33 mouse cellular contexts compared by ENCODE assay signal in genomic region chr11:68898790-68899189, GRCm38 (mm10). TPM values are rescaled to one million over a fixed set of nuclear protein-coding genes. Genes with fewer than 3 reads are reported as not detected.
DNase-seq lines count a peak whose midpoint lies in the region; ATAC-seq and TF ChIP-seq lines count a peak whose summit lies in the region.
"Had no signal": no experiment of that assay in that cellular context is flagged by ENCODE, and none has a peak within 500 bp of the region (broad histone marks: within the 10 kb centered on the region; RNA-seq: fewer than 3 reads in every experiment).

No protein-coding gene starts in this region.

- ATAC-seq in liver, embryonic 12.5 days = peak; percentile 40
- ATAC-seq in liver, postnatal 0 days = no peak
- ATAC-seq in cerebellum, adult (ENCODE audit: insufficient number of reproducible peaks, low FRiP score, low TSS enrichment) = no peak
- ATAC-seq: forebrain, embryonic 13.5 days; intestine, embryonic 16.5 days; midbrain, embryonic 13.5 days had no signal

- no peak for TF ChIP-seq CTCF in MEL (IDR thresholded peaks at IDR 0.05 in 2 of 3, conservative IDR thresholded peaks at IDR 0.05 in 1 of 3; ENCODE audit: control insufficient read depth in 1 of 3, insufficient read depth in 1 of 3, low read depth in 2 of 3, low read length in 3 of 3, poor library complexity in 1 of 3, severe bottlenecking in 1 of 3)
- TF ChIP-seq CTCF in liver, postnatal 0 days (IDR thresholded peaks at IDR 0.05; ENCODE audit: low read depth) = no peak

- no peaks in the 10 kb centered on the region for H3K27me3 ChIP-seq in MEL (ENCODE audit: control insufficient read depth in 1 of 2, insufficient read depth in 2 of 2, low read length in 2 of 2)
- no peaks in the 10 kb centered on the region for H3K27me3 ChIP-seq in liver, embryonic 12.5 days (replicated peaks)
- no peaks in the 10 kb centered on the region for H3K27me3 ChIP-seq in liver, postnatal 0 days (ENCODE audit: insufficient read depth, low read length)

- H3K4me2 ChIP-seq in liver, embryonic 12.5 days = peak overlapping the region; percentile 4; the same call in 1 of the 2 replicates
- H3K4me2 ChIP-seq in liver, postnatal 0 days (ENCODE audit: low read depth, low read length) = no peak overlapping the region
- H3K4me2 ChIP-seq: forebrain, embryonic 13.5 days; heart, embryonic 15.5 days; hindbrain, embryonic 12.5 days; limb, embryonic 12.5 days; lung, embryonic 14.5 days; midbrain, embryonic 13.5 days; neural tube, embryonic 13.5 days; stomach, embryonic 15.5 days had no signal

- peaks cover 3 to 45% of the 10 kb centered on the region in 2 experiments; a peak in 3 of 4 replicates for H3K4me1 ChIP-seq in MEL (ENCODE audit: control insufficient read depth in 1 of 2, insufficient read depth in 2 of 2, low read length in 2 of 2)
- peaks cover 75% of the 10 kb centered on the region for H3K4me1 ChIP-seq in liver, embryonic 12.5 days
- peaks cover 27% of the 10 kb centered on the region for H3K4me1 ChIP-seq in liver, postnatal 0 days (ENCODE audit: insufficient read depth)

- H3K9me3 ChIP-seq in MEL (replicated peaks; ENCODE audit: insufficient read depth, low read length) = no peaks in the 10 kb centered on the region
- no peaks in the 10 kb centered on the region for H3K9me3 ChIP-seq in liver, embryonic 12.5 days (replicated peaks)
- H3K9me3 ChIP-seq in liver, postnatal 0 days (ENCODE audit: low read length) = no peaks in the 10 kb centered on the region
- H3K9me3 ChIP-seq: forebrain, embryonic 13.5 days; heart, embryonic 10.5 days; heart, embryonic 15.5 days; hindbrain, embryonic 12.5 days; limb, embryonic 12.5 days; midbrain, embryonic 13.5 days; neural tube, embryonic 13.5 days; stomach, embryonic 15.5 days had no signal

- H3K9ac ChIP-seq in MEL (ENCODE audit: control insufficient read depth, low read depth, low read length, poor library complexity, severe bottlenecking) = peak overlapping the region; percentile 55
- H3K9ac ChIP-seq in liver, embryonic 12.5 days = no peak overlapping the region
- no peak overlapping the region for H3K9ac ChIP-seq in liver, postnatal 0 days (replicated peaks)
- H3K9ac ChIP-seq: forebrain, embryonic 13.5 days; heart, embryonic 15.5 days; hindbrain, embryonic 12.5 days; limb, embryonic 12.5 days; lung, embryonic 14.5 days; midbrain, embryonic 13.5 days; neural tube, embryonic 13.5 days; stomach, embryonic 15.5 days had no signal

- TF ChIP-seq EP300 in MEL (IDR thresholded peaks at IDR 0.05; ENCODE audit: low read depth in 1 of 2, low read length in 2 of 2) = peak; percentile 87 to 94
- TF ChIP-seq EP300 in liver, postnatal 0 days (IDR thresholded peaks at IDR 0.05; ENCODE audit: low read depth) = no peak

- TF ChIP-seq POLR2A in MEL (IDR thresholded peaks at IDR 0.05; ENCODE audit: control insufficient read depth in 1 of 2, insufficient read depth in 1 of 2, low read depth in 1 of 2, low read length in 2 of 2, poor library complexity in 1 of 2) = peak in 1 of 2 experiments; percentile 38; a peak in 1 of 4 replicates

- TF ChIP-seq RAD21 in MEL (IDR thresholded peaks at IDR 0.05; ENCODE audit: low read depth, low read length) = no peak

- DNase-seq in adrenal gland, adult 2 months = peak; percentile 49
- DNase-seq in adrenal gland, adult 18-20 months (ENCODE audit: low spot score in 2 of 2) = no peak
- peak; percentile 80 for DNase-seq in MEL (ENCODE audit: low read depth, low spot score)
- no peak for DNase-seq in liver, postnatal 0 days
- DNase-seq in right cerebral cortex, postnatal 14 days = no peak
- DNase-seq in urinary bladder, adult 18-20 months (ENCODE audit: low spot score in 2 of 2) = no peak
- DNase-seq: adrenal gland, postnatal 10 days; cerebellum, adult 8-10 months; cerebellum, postnatal 25 days; gastrocnemius, postnatal 14 days; heart, adult 11 months; heart, postnatal 36 days; kidney, adult 8-10 months; kidney, postnatal 14 days; layer of hippocampus, adult 9-11 months; lung, embryonic 14.5 days; lung, postnatal 14 days had no signal

- WGBS in liver, embryonic 12.5 days (ENCODE audit: insufficient replicate concordance) = 24% methylated on average over 6 of the region's 6 CpGs
- 46% methylated on average over 6 of the region's 6 CpGs for WGBS in liver, postnatal 0 days (ENCODE audit: insufficient replicate concordance)

- H3K79me2 ChIP-seq in MEL (ENCODE audit: control insufficient read depth, insufficient read depth, low read length, poor library complexity) = peaks cover 21% of the 10 kb centered on the region

- peak overlapping the region; percentile 92 for H3K27ac ChIP-seq in MEL (ENCODE audit: control insufficient read depth, low read depth, low read length)
- H3K27ac ChIP-seq in liver, embryonic 12.5 days = peak overlapping the region; percentile 73
- H3K27ac ChIP-seq in liver, postnatal 0 days (ENCODE audit: low read depth) = 0 out of 2 replicates have a peak overlapping the region, but pooled peaks have one; percentile 11
- H3K27ac ChIP-seq: forebrain, embryonic 13.5 days; heart, embryonic 10.5 days; heart, embryonic 15.5 days; hindbrain, embryonic 12.5 days; left cerebral cortex, adult 2 months; limb, embryonic 12.5 days; midbrain, embryonic 13.5 days; neural tube, embryonic 13.5 days; stomach, embryonic 15.5 days had no signal

- H3K4me3 ChIP-seq in MEL (ENCODE audit: control insufficient read depth in 1 of 2, insufficient read depth in 1 of 2, low read depth in 2 of 2, low read length in 2 of 2) = peak overlapping the region; percentile 37 to 55
- H3K4me3 ChIP-seq in liver, embryonic 12.5 days = no peak overlapping the region
- no peak overlapping the region for H3K4me3 ChIP-seq in liver, postnatal 0 days (ENCODE audit: low read depth, low read length)
- H3K4me3 ChIP-seq: forebrain, embryonic 13.5 days; heart, embryonic 10.5 days; heart, embryonic 15.5 days; hindbrain, embryonic 12.5 days; left cerebral cortex, adult 2 months; limb, embryonic 12.5 days; midbrain, embryonic 13.5 days; neural tube, embryonic 13.5 days; stomach, embryonic 15.5 days had no signal

- H3K36me3 ChIP-seq in MEL (ENCODE audit: control insufficient read depth in 1 of 2, insufficient read depth in 2 of 2, low read length in 2 of 2) = peaks cover 13 to 41% of the 10 kb centered on the region in 2 experiments
- H3K36me3 ChIP-seq in liver, embryonic 12.5 days = peaks cover 16% of the 10 kb centered on the region
- H3K36me3 ChIP-seq in liver, postnatal 0 days (replicated peaks; ENCODE audit: insufficient read depth, low read length) = peaks cover 13% of the 10 kb centered on the region

TF ChIP-seq in MEL, 35 proteins besides CTCF, POLR2A, EP300 and RAD21 (continues in another document):
- peak; percentile 62 for TF ChIP-seq MYB (IDR thresholded peaks at IDR 0.05; ENCODE audit: low read depth, low read length)
- no peak for TF ChIP-seq GABPA (IDR thresholded peaks at IDR 0.05; ENCODE audit: low read depth, low read length)
- TF ChIP-seq SIN3A (IDR thresholded peaks at IDR 0.05; ENCODE audit: low read length) = peak; percentile 60; the same call in 1 of the 2 replicates

RNA-seq across cellular contexts. Expression of gene Rpl26, which starts 2.6 kb away (rescaled TPM):
- 1,000 to 10,000 TPM; 1,114 to 1,327 TPM for total RNA-seq in adrenal gland, adult 2 months (2021)
- 146 and 179 TPM in 2 replicates for polyA plus RNA-seq in adrenal gland, adult 2 months (2012; rRNA removed)
- total RNA-seq in adrenal gland, adult 18-20 months (2021) = 1,000 to 10,000 TPM; 1,157 to 1,226 TPM
- 5,179 and 5,512 TPM in 2 replicates for total RNA-seq in MEL (2012; rRNA removed)
- polyA plus RNA-seq in MEL (2012; ENCODE audit: insufficient read depth in 1 of 2, insufficient read length in 2 of 2, low read depth in 1 of 2, low replicate concordance in 2 of 2, missing spikeins in 1 of 2) = 1,000 to 10,000 TPM in 1 of 2 experiments, not detected in 1; 3,167 TPM
- polyA plus RNA-seq in liver, embryonic 12.5 days (2016; fragmentation: Nextera tagmentation; extraction: Ambion mirVana) = 938 and 976 TPM in 2 replicates
- polyA plus RNA-seq in liver, postnatal 0 days (2015; fragmentation: Nextera tagmentation; extraction: Ambion mirVana) = 531 and 540 TPM in 2 replicates

RNA-seq across cellular contexts. Expression of gene Rnf222, which starts 10.4 kb away (rescaled TPM):
- total RNA-seq in adrenal gland, adult 2 months (2021) = under 1 TPM in 1 of 2 experiments, not detected in 1; 0.09 TPM
- polyA plus RNA-seq in adrenal gland, adult 2 months (2012; rRNA removed) = 0.23 and 0.39 TPM in 2 replicates
- total RNA-seq in adrenal gland, adult 18-20 months (2021) = not detected
- total RNA-seq in MEL (2012; rRNA removed) = 0.23 TPM in 2 replicates
- under 1 TPM in 1 of 2 experiments, not detected in 1; 0.28 TPM for polyA plus RNA-seq in MEL (2012; ENCODE audit: insufficient read depth in 1 of 2, insufficient read length in 2 of 2, low read depth in 1 of 2, low replicate concordance in 2 of 2, missing spikeins in 1 of 2)
- 0.07 and 0.10 TPM in 2 replicates for polyA plus RNA-seq in liver, embryonic 12.5 days (2016; fragmentation: Nextera tagmentation; extraction: Ambion mirVana)
- 0.02 and 0.07 TPM in 2 replicates for polyA plus RNA-seq in liver, postnatal 0 days (2015; fragmentation: Nextera tagmentation; extraction: Ambion mirVana)
- total RNA-seq: gastrocnemius, postnatal 14 days; heart, postnatal 36 days; left cerebral cortex, adult 2 months; left cerebral cortex, postnatal 25 days had no signal
- polyA plus RNA-seq: hindbrain, embryonic 12.5 days; neural tube, embryonic 13.5 days; small intestine, adult 2 months; urinary bladder, adult 2 months had no signal

RNA-seq across cellular contexts. Expression of gene Ndel1, which starts 27.1 kb away (rescaled TPM):
- 10 to 100 TPM; 60.6 to 98.0 TPM for total RNA-seq in adrenal gland, adult 2 months (2021)
- 156 and 186 TPM in 2 replicates for polyA plus RNA-seq in adrenal gland, adult 2 months (2012; rRNA removed)
- total RNA-seq in adrenal gland, adult 18-20 months (2021) = 10 to 100 TPM; 76.9 to 85.9 TPM
- 59.6 and 70.7 TPM in 2 replicates for total RNA-seq in MEL (2012; rRNA removed)
- polyA plus RNA-seq in MEL (2012; ENCODE audit: insufficient read depth in 1 of 2, insufficient read length in 2 of 2, low read depth in 1 of 2, low replicate concordance in 2 of 2, missing spikeins in 1 of 2) = 10 to 100 TPM; 55.0 to 61.2 TPM
- 40.4 and 42.0 TPM in 2 replicates for polyA plus RNA-seq in liver, embryonic 12.5 days (2016; fragmentation: Nextera tagmentation; extraction: Ambion mirVana)
- polyA plus RNA-seq in liver, postnatal 0 days (2015; fragmentation: Nextera tagmentation; extraction: Ambion mirVana) = 32.8 and 33.8 TPM in 2 replicates

RNA-seq across cellular contexts. Expression of gene Odf4, which starts 28.1 kb away (rescaled TPM):
- not detected for total RNA-seq in adrenal gland, adult 2 months (2021)
- polyA plus RNA-seq in adrenal gland, adult 2 months (2012; rRNA removed) = not detected in 2 replicates
- under 1 TPM in 1 of 2 experiments, not detected in 1; 0.46 TPM for total RNA-seq in adrenal gland, adult 18-20 months (2021)
- total RNA-seq in MEL (2012; rRNA removed) = not detected in 2 replicates
- not detected for polyA plus RNA-seq in MEL (2012; ENCODE audit: insufficient read depth in 1 of 2, insufficient read length in 2 of 2, low read depth in 1 of 2, low replicate concordance in 2 of 2, missing spikeins in 1 of 2)
- polyA plus RNA-seq in liver, embryonic 12.5 days (2016; fragmentation: Nextera tagmentation; extraction: Ambion mirVana) = not detected in 2 replicates
- polyA plus RNA-seq in liver, postnatal 0 days (2015; fragmentation: Nextera tagmentation; extraction: Ambion mirVana) = not detected in 2 replicates
- total RNA-seq: gastrocnemius, postnatal 14 days; heart, postnatal 36 days had no signal
- polyA plus RNA-seq: embryonic facial prominence, embryonic 11.5 days; heart, embryonic 10.5 days; heart, embryonic 15.5 days; hindbrain, embryonic 12.5 days; intestine, embryonic 16.5 days; limb, embryonic 12.5 days; lung, embryonic 14.5 days; small intestine, adult 2 months; stomach, embryonic 15.5 days; urinary bladder, adult 2 months had no signal

RNA-seq across cellular contexts. Expression of gene Arhgef15, which starts 58.5 kb away (rescaled TPM):
- total RNA-seq in adrenal gland, adult 2 months (2021) = 10 to 100 TPM; 15.2 to 21.6 TPM
- 133 and 183 TPM in 2 replicates for polyA plus RNA-seq in adrenal gland, adult 2 months (2012; rRNA removed)
- total RNA-seq in adrenal gland, adult 18-20 months (2021) = 10 to 100 TPM; 18.5 to 19.5 TPM
- 0.23 TPM in 1 of 2 replicates, not detected in the other for total RNA-seq in MEL (2012; rRNA removed)
- polyA plus RNA-seq in MEL (2012; ENCODE audit: insufficient read depth in 1 of 2, insufficient read length in 2 of 2, low read depth in 1 of 2, low replicate concordance in 2 of 2, missing spikeins in 1 of 2) = under 1 TPM in 1 of 2 experiments, not detected in 1; 0.74 TPM
- polyA plus RNA-seq in liver, embryonic 12.5 days (2016; fragmentation: Nextera tagmentation; extraction: Ambion mirVana) = 2.9 and 3.0 TPM in 2 replicates
- polyA plus RNA-seq in liver, postnatal 0 days (2015; fragmentation: Nextera tagmentation; extraction: Ambion mirVana) = 1.8 TPM in 2 replicates

Comparison
In these comparisons a context has a peak if more than half of its experiments do, and no peak if none do; other contexts are left out.
1. DNase-seq: peak in adrenal gland, adult 2 months (single experiment) and MEL (single experiment); none in adrenal gland, adult 18-20 months (0 of 2), liver, postnatal 0 days (single experiment), right cerebral cortex, postnatal 14 days (single experiment) and urinary bladder, adult 18-20 months (0 of 2).
2. H3K27ac ChIP-seq: peak in every context shown above with its lines; median percentile 92 in MEL; 73 in liver, embryonic 12.5 days; 11 in liver, postnatal 0 days.
3. H3K4me3 ChIP-seq: peak in MEL (2 of 2); none in liver, embryonic 12.5 days (single experiment) and liver, postnatal 0 days (single experiment).